Mouse (Mus musculus) MEL (cell line): ENCODE results near the gene Sh2d6. TPM values are rescaled to one million over a fixed set of nuclear protein-coding genes. Genes with fewer than 3 reads are reported as not detected.

ENCODE experiments used
- DNase-seq: peaks from one replicate; pipeline ENCODE4 v3.0.0; 2011; ENCODE audit warnings: low read depth, low spot score
- H3K27ac ChIP-seq: 2 replicates; pipeline ENCODE4 v1.5.1; 2012; ENCODE audit warnings: low read depth, mild to moderate bottlenecking, control low read depth, low read length, moderate library complexity; ENCODE audit not compliant: control insufficient read depth
- H3K27me3 ChIP-seq, 2 experiments: fragments of 150-350 bp in 1 of 2; sonication (generic) in 1 of 2; 2 replicates each; pipeline ENCODE4 v1.6.1; 2012; ENCODE audit warnings: low read length in 2 of 2, mild to moderate bottlenecking in 2 of 2, improper control_type of control experiment in 1 of 2, moderate library complexity in 1 of 2; ENCODE audit not compliant: insufficient read depth in 2 of 2, control insufficient read depth in 1 of 2
- H3K36me3 ChIP-seq, 2 experiments: 2 replicates each; pipeline ENCODE4 v1.6.1; 2012 to 2014; ENCODE audit warnings: low read length in 2 of 2, improper control_type of control experiment in 1 of 2, inconsistent platforms in 1 of 2, mild to moderate bottlenecking in 1 of 2; ENCODE audit not compliant: insufficient read depth in 2 of 2, control insufficient read depth in 1 of 2
- H3K4me1 ChIP-seq, 2 experiments: fragments of 150-350 bp in 1 of 2; sonication (generic) in 1 of 2; 2 replicates each; pipeline ENCODE4 v1.6.1; 2012; ENCODE audit warnings: low read length in 2 of 2, improper control_type of control experiment in 1 of 2, mild to moderate bottlenecking in 1 of 2; ENCODE audit not compliant: insufficient read depth in 2 of 2, control insufficient read depth in 1 of 2
- H3K4me3 ChIP-seq, 2 experiments: fragments of 150-350 bp in 1 of 2; sonication (generic) in 1 of 2; 2 replicates each; pipeline ENCODE4 v1.5.1; 2012; ENCODE audit warnings: low read depth in 2 of 2, low read length in 2 of 2, mild to moderate bottlenecking in 2 of 2, moderate library complexity in 2 of 2, control low read depth in 1 of 2, improper control_type of control experiment in 1 of 2; ENCODE audit not compliant: control insufficient read depth in 1 of 2, insufficient read depth in 1 of 2
- H3K79me2 ChIP-seq: 2 replicates; pipeline ENCODE4 v1.6.1; 2012; ENCODE audit warnings: mild to moderate bottlenecking, low read length, moderate library complexity; ENCODE audit not compliant: control insufficient read depth, poor library complexity, insufficient read depth
- H3K9ac ChIP-seq: 2 replicates; pipeline ENCODE4 v1.6.1; 2012; ENCODE audit warnings: low read depth, mild to moderate bottlenecking, control low read depth, low read length, moderate library complexity; ENCODE audit not compliant: control insufficient read depth, poor library complexity, severe bottlenecking
- H3K9me3 ChIP-seq: fragments of 150-350 bp; sonication (generic); replicated peaks from 2 replicates; pipeline ENCODE4 v1.6.1; 2012; ENCODE audit warnings: mild to moderate bottlenecking, low read length, improper control_type of control experiment, moderate library complexity; ENCODE audit not compliant: insufficient read depth
- BHLHE40 ChIP-seq: IDR thresholded peaks from 2 replicates; pipeline ENCODE4 v1.6.1; 2012; ENCODE audit warnings: low read depth, mild to moderate bottlenecking, inconsistent platforms, low read length, improper control_type of control experiment, borderline replicate concordance
- CHD1 ChIP-seq: IDR thresholded peaks from 2 replicates; pipeline ENCODE4 v1.6.1; 2012; ENCODE audit warnings: low read depth, mild to moderate bottlenecking, inconsistent platforms, low read length, improper control_type of control experiment
- CTCF ChIP-seq, 3 experiments: IDR thresholded peaks in 2 of 3; conservative IDR thresholded peaks in 1 of 3; 2 replicates each; pipeline ENCODE4 v1.5.1; 2011 to 2012; ENCODE audit warnings: low read length in 3 of 3, low read depth in 2 of 3, mild to moderate bottlenecking in 2 of 3, improper control_type of control experiment in 1 of 3, inconsistent platforms in 1 of 3, mixed read lengths in 1 of 3, moderate library complexity in 1 of 3; ENCODE audit not compliant: control insufficient read depth in 1 of 3, insufficient read depth in 1 of 3, poor library complexity in 1 of 3, severe bottlenecking in 1 of 3
- EP300 ChIP-seq, 2 experiments: IDR thresholded peaks; 2 replicates each; pipeline ENCODE4 v1.6.1; 2011; ENCODE audit warnings: improper control_type of control experiment in 2 of 2, low read length in 2 of 2, low read depth in 1 of 2, mild to moderate bottlenecking in 1 of 2
- JUND ChIP-seq: IDR thresholded peaks from 2 replicates; pipeline ENCODE4 v1.6.1; 2011; ENCODE audit warnings: low read depth, mild to moderate bottlenecking, improper control_type of control experiment, low read length
- MXI1 ChIP-seq: IDR thresholded peaks from 2 replicates; pipeline ENCODE4 v1.6.1; 2011; ENCODE audit warnings: mild to moderate bottlenecking, low read depth, low read length, improper control_type of control experiment
- NRF1 ChIP-seq: IDR thresholded peaks from 2 replicates; pipeline ENCODE4 v1.6.1; 2014; ENCODE audit warnings: low read depth, mild to moderate bottlenecking, inconsistent platforms, low read length, improper control_type of control experiment, moderate library complexity; ENCODE audit not compliant: poor library complexity, insufficient read depth, severe bottlenecking
- POLR2AphosphoS5 ChIP-seq: IDR thresholded peaks from 2 replicates; pipeline ENCODE4 v1.6.1; 2012; ENCODE audit warnings: low read depth, borderline replicate concordance, mild to moderate bottlenecking, inconsistent platforms, low read length, moderate library complexity, mixed read lengths
- SMC3 ChIP-seq: IDR thresholded peaks from 2 replicates; pipeline ENCODE4 v1.6.1; 2011; ENCODE audit warnings: low read depth, low read length, improper control_type of control experiment
- TAL1 ChIP-seq: IDR thresholded peaks from 2 replicates; pipeline ENCODE4 v1.6.1; 2012; ENCODE audit warnings: mild to moderate bottlenecking, inconsistent platforms, low read length, moderate library complexity, mixed read lengths
- TCF12 ChIP-seq: IDR thresholded peaks from 2 replicates; pipeline ENCODE4 v1.6.1; 2014; ENCODE audit warnings: low read depth, mild to moderate bottlenecking, inconsistent platforms, low read length, improper control_type of control experiment, moderate library complexity
- UBTF ChIP-seq: IDR thresholded peaks from 2 replicates; pipeline ENCODE4 v1.6.1; 2012; ENCODE audit warnings: low read depth, mild to moderate bottlenecking, inconsistent platforms, low read length, improper control_type of control experiment, moderate library complexity, borderline replicate concordance; ENCODE audit not compliant: insufficient read depth
- USF2 ChIP-seq, 2 experiments: IDR thresholded peaks; 2 replicates each; pipeline ENCODE4 v1.6.1; 2011 to 2012; ENCODE audit warnings: improper control_type of control experiment in 2 of 2, low read length in 2 of 2, borderline replicate concordance in 1 of 2, inconsistent platforms in 1 of 2, low read depth in 1 of 2, mild to moderate bottlenecking in 1 of 2; ENCODE audit not compliant: insufficient read depth in 1 of 2
- ZMIZ1 ChIP-seq: IDR thresholded peaks from 2 replicates; pipeline ENCODE4 v1.6.1; 2012; ENCODE audit warnings: low read depth, mild to moderate bottlenecking, inconsistent platforms, low read length, improper control_type of control experiment, moderate library complexity
- ZNF384 ChIP-seq: IDR thresholded peaks from 2 replicates; pipeline ENCODE4 v1.6.1; 2012; ENCODE audit warnings: low read depth, mild to moderate bottlenecking, inconsistent platforms, low read length, improper control_type of control experiment
- polyA plus RNA-seq, 2 experiments: library from polyadenylated mRNA; stranded (reverse) in 1 of 2; unstranded in 1 of 2; fragments of >175 nt in 1 of 2; fragments of >200 nt in 1 of 2; gene quantifications; 2 replicates each; pipeline versions ENCODE4 v1.2.1 to v1.2.4; 2012; ENCODE audit warnings: low replicate concordance in 2 of 2, low read depth in 1 of 2; ENCODE audit not compliant: insufficient read length in 2 of 2, insufficient read depth in 1 of 2, missing spikeins in 1 of 2
- total RNA-seq: library from RNA; depleted of rRNA; stranded (reverse); fragments of 300-350 nt; gene quantifications from 2 replicates; pipeline ENCODE4 v1.2.3, GENCODE M21; 2012

Sh2d6 gene
- total and polyA plus RNA-seq, 3 experiments: 0.17 TPM; not detected in 2

DNA sequence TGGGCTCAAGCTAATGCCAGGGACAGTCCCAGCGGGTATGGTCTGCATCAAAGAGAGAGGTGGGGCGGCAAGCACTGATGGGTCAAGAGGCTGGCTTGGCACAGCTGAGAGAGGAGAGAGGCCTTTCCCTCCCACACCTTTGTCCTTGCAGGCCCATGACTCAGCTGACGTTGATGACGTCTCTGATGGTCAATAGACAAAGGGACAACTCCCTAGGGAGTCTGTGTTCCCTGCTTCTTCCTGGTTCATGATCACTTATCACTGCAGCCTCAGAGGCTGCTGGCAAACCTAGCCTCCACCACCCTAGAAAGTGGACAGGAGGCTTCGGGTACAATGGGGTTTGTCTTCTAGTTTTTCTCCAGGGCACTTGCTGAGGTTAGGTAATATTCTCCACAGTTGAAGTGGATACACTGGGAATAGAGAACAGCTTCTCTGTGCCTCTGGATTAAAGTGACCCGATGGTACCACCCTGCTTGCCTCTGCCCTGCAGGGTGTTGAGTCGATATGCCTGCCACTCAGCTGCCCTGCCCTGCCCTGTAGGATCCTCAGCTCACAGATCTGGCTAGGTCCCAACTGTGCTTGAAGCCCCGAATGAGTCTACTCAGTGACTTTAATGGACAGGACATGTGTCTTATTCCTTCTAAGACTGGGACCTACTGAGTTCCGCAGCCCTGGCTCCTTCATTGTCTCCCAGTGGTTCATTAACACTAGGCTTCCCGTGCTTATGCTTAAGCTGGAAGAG, 7.1 kb upstream of the Sh2d6 start:
- Histone ChIP-seq H3K27ac (no peak overlapping the region), H3K4me3 (no peak overlapping the region), H3K79me2 (no peaks in the 10 kb centered on the region), H3K27me3 (no peaks in the 10 kb centered on the region), H3K9me3 (no peaks in the 10 kb centered on the region), H3K36me3 (peaks cover 0 to 4% of the 10 kb centered on the region in 2 experiments; a peak in 1 of 4 replicates), H3K4me1 (peaks cover 0 to 12% of the 10 kb centered on the region in 2 experiments; a peak in 2 of 4 replicates), H3K9ac (no peak overlapping the region)
- no peak for DNase-seq
- no peak for TF ChIP-seq BHLHE40
- no peak for TF ChIP-seq TCF12
- no peak for TF ChIP-seq POLR2AphosphoS5
- TF ChIP-seq ZNF384: no peak
- TF ChIP-seq UBTF: no peak
- TF ChIP-seq CTCF (IDR thresholded peaks at IDR 0.05 in 2 of 3, conservative IDR thresholded peaks at IDR 0.05 in 1 of 3; ENCODE audit: control insufficient read depth in 1 of 3, insufficient read depth in 1 of 3, low read depth in 2 of 3, low read length in 3 of 3, poor library complexity in 1 of 3, severe bottlenecking in 1 of 3): no peak
- TF ChIP-seq NRF1: no peak
- TF ChIP-seq CHD1: no peak
- no peak for TF ChIP-seq ZMIZ1
- TF ChIP-seq USF2 (IDR thresholded peaks at IDR 0.05; ENCODE audit: borderline replicate concordance in 1 of 2, insufficient read depth in 1 of 2, low read depth in 1 of 2, low read length in 2 of 2): no peak
- no peak for TF ChIP-seq JUND
- no peak for TF ChIP-seq TAL1
- TF ChIP-seq, all 39 proteins: peak for 0

DNA sequence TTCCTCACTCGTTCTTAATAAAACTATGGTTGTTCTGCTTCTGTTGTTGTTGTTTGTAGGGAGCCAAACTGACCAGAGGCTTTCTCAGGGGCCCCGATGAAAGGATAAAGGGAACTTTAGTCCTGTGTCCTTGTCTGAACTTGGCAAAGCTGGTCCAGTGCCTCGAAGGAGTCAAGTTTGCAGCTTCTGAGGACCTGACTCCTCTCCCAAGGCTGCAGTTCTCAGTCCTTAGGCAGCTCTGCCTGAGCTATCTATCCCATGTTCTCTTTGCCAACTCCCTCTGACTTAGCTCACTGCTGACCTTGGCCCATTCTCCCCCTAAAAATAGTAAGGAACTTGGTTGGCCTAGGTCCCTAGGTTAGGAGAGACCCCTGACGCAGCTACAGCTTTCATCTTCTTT, 5.6 kb upstream of the Sh2d6 start:
- DNase-seq: no peak
- no peak overlapping the region for H3K9ac ChIP-seq
- no peaks in the 10 kb centered on the region for H3K79me2 ChIP-seq
- no peak overlapping the region for H3K27ac ChIP-seq
- H3K4me1 ChIP-seq: peaks cover 0 to 12% of the 10 kb centered on the region in 2 experiments; a peak in 2 of 4 replicates
- TF ChIP-seq MXI1: no peak
- 0 out of 2 replicates have a peak, but pooled peaks have one; percentile 15 for TF ChIP-seq SMC3
- TF ChIP-seq TCF12: 0 out of 2 replicates have a peak, but pooled peaks have one; percentile 10
- peak in 1 of 2 experiments; percentile 24; a peak in 1 of 4 replicates for TF ChIP-seq EP300 (IDR thresholded peaks at IDR 0.05; ENCODE audit: low read depth in 1 of 2, low read length in 2 of 2)
- peaks cover 0 to 4% of the 10 kb centered on the region in 2 experiments; a peak in 1 of 4 replicates for H3K36me3 ChIP-seq
- H3K9me3 ChIP-seq: no peaks in the 10 kb centered on the region
- H3K4me3 ChIP-seq: no peak overlapping the region
- H3K27me3 ChIP-seq: no peaks in the 10 kb centered on the region
